Mouse (Mus musculus) layer of hippocampus, postnatal 10 days (tissue): ENCODE data around the gene Ctbp2. TPM values are rescaled to one million over a fixed set of nuclear protein-coding genes. Genes with fewer than 3 reads are reported as not detected.

Experiments used
- DNase-seq, 2 experiments: peaks; one replicate each; pipeline ENCODE4 v3.0.0; 2021; ENCODE audit warnings: low spot score in 2 of 2
- total RNA-seq, 2 experiments: library from RNA; stranded (reverse); gene quantifications; 2 replicates each; pipeline ENCODE4 v1.2.3; 2021

Gene Ctbp2
- total RNA-seq, 2 experiments from 2014 or later: 62.3 to 63.6 TPM

- peak; percentile 63 to 69 for DNase-seq
Observed at GRCm38 (mm10) chr7:133088830-133089261, 35.3 kb downstream of the Ctbp2 start.

- DNase-seq: no peak
Observed at GRCm38 (mm10) chr7:133088411-133088810, 35.7 kb downstream of the Ctbp2 start.

- DNase-seq: no peak
Observed at GRCm38 (mm10) chr7:133085408-133085807, 38.7 kb downstream of the Ctbp2 start.

GRCm38 (mm10) chr7:133083936-133084614 is 40.1 kb downstream of the Ctbp2 start:
- DNase-seq: no peak

- no peak for DNase-seq
Observed at GRCm38 (mm10) chr7:133078929-133079328, 45.2 kb downstream of the Ctbp2 start.

GRCm38 (mm10) chr7:133074462-133075133 is 49.6 kb downstream of the Ctbp2 start:
- DNase-seq: peak; percentile 44 to 56

GRCm38 (mm10) chr7:133073147-133073651 is 51.0 kb downstream of the Ctbp2 start:
- no peak for DNase-seq

- DNase-seq: no peak
Observed at GRCm38 (mm10) chr7:133072535-133072934, 51.6 kb downstream of the Ctbp2 start.

GRCm38 (mm10) chr7:133067321-133067841 is 56.8 kb downstream of the Ctbp2 start:
- DNase-seq: no peak

GRCm38 (mm10) chr7:133066776-133067175 is 57.4 kb downstream of the Ctbp2 start:
- no peak for DNase-seq

- DNase-seq: no peak
Observed at GRCm38 (mm10) chr7:133062055-133062454, 62.1 kb downstream of the Ctbp2 start.

GRCm38 (mm10) chr7:133060170-133060569 is 64.0 kb downstream of the Ctbp2 start:
- DNase-seq: no peak

- no peak for DNase-seq
Observed at GRCm38 (mm10) chr7:133059517-133060104, 64.5 kb downstream of the Ctbp2 start.

GRCm38 (mm10) chr7:133059150-133059509 is 65.0 kb downstream of the Ctbp2 start:
- no peak for DNase-seq

GRCm38 (mm10) chr7:133058496-133059149 is 65.5 kb downstream of the Ctbp2 start:
- DNase-seq: no peak

GRCm38 (mm10) chr7:133056924-133057323 is 67.2 kb downstream of the Ctbp2 start:
- no peak for DNase-seq

GRCm38 (mm10) chr7:133054486-133054885 is 69.7 kb downstream of the Ctbp2 start:
- DNase-seq: no peak

- no peak for DNase-seq
Observed at GRCm38 (mm10) chr7:133053757-133054156, 70.4 kb downstream of the Ctbp2 start.

- no peak for DNase-seq
Observed at GRCm38 (mm10) chr7:133052819-133053218, 71.3 kb downstream of the Ctbp2 start.

GRCm38 (mm10) chr7:133050681-133051080 is 73.5 kb downstream of the Ctbp2 start:
- no peak for DNase-seq

GRCm38 (mm10) chr7:133048085-133048630 is 76.0 kb downstream of the Ctbp2 start:
- DNase-seq: no peak
